Mouse (Mus musculus) ES-Bruce4 (cell line): Measurements from ENCODE around the gene Caln1.

Experiments
- CTCF ChIP-seq: IDR thresholded peaks from one replicate; pipeline ENCODE4 v1.8.1; 2011; ENCODE audit warnings: low read depth, low read length
- EP300 ChIP-seq: IDR thresholded peaks from 2 replicates; pipeline ENCODE4 v1.6.1; 2011; ENCODE audit warnings: low read depth, low read length; ENCODE audit not compliant: insufficient read depth
- POLR2A ChIP-seq: IDR thresholded peaks from one replicate; pipeline ENCODE4 v1.8.1; 2011; ENCODE audit warnings: low read length; ENCODE audit not compliant: insufficient read depth

DNA sequence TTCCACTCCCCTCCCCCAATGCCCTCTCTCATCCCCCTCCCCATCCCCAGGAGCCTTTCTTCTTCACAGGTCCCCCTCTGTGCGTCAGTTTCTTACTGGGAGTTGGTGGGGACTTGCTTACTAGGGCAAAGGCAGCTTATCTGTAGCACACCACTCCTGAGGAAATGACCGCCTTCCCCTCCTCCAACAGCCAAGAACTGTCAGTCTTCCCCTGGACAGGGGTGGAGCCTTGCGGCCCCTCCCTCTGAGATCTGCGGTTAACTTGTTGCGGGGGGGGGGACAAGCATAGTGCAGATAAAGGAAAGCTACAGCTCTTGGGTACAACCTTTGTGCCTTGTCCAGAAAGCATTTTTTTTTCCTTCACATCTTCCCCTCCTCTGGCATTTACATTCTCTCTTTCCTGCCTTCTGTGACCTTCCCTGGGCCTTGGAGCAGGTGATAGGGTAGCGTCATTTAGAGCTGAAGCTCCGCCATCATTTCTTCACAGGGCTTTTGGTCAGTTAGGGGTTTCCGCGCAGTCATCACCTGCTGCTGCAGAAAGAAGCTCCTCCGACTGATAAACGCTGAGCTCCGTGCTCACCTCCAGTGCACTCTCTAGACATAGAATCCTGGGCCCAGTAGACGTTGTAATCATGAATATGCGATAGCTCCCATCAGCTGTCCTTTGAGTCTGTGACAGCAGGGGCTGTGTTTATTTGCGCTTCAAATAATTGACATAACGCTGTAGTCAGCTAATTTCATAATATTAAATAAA lies 319.3 kb downstream of the Caln1 start:
- no peak for TF ChIP-seq POLR2A
- no peak for TF ChIP-seq CTCF
- no peak for TF ChIP-seq EP300
